Mouse (Mus musculus) large intestine, adult 2 months (tissue): ENCODE measurements around the gene Lrrc27. TPM values are rescaled to one million over a fixed set of nuclear protein-coding genes. Genes with fewer than 3 reads are reported as not detected.

ENCODE experiments used
- DNase-seq: peaks from one replicate; pipeline ENCODE4 v3.0.0-alpha.2; 2012; ENCODE audit warnings: low read depth, low spot score
- WGBS: fragments of 180-500 bp; shearing (Covaris S2); methylation state at CpG from one replicate; pipeline ENCODE4 v1.1.7; 2018; 5-methylcytosine and 5-hydroxymethylcytosine counted together
- polyA plus RNA-seq: library from polyadenylated mRNA; depleted of rRNA; stranded (reverse); fragments of >200 nt; gene quantifications from 2 replicates; pipeline ENCODE4 v1.2.3, GENCODE M21; 2012

Gene Lrrc27
- polyA plus RNA-seq, 1 experiment: 1.0 TPM

GRCm38 (mm10) chr7:139233714-139234113 lies 20.9 kb downstream of the Lrrc27 start:
- no peak for DNase-seq
- 2% methylated on average over 7 of the region's 7 CpGs for WGBS

GRCm38 (mm10) chr7:139234426-139235188 lies 21.8 kb downstream of the Lrrc27 start:
- DNase-seq: no peak
- 13% methylated on average over 18 of the region's 18 CpGs for WGBS

GRCm38 (mm10) chr7:139235651-139236358 lies 23.0 kb downstream of the Lrrc27 start:
- 80% methylated on average over 12 of the region's 12 CpGs for WGBS
- no peak for DNase-seq

DNA sequence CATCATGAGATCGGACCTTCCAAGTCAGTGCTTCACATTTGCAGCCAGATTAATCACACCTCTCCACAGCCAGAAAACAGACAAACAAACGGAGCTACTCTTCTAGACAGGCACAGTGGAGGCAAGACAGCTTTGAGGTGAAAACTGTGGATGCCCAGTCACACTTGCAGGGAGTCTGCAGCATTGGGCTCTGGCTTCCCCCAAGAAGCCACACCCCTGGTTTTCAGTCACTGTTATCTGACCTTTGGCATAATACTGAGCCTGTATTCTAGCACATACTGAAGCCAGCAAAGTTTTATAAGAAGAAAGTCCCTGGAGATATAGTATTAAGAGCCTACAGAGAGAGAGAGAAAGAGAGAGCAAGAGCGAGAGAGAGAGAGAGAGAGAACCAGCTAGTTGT lies 26.6 kb downstream of the Lrrc27 start:
- DNase-seq: no peak
- 66% methylated on average over 3 of the region's 3 CpGs for WGBS

- DNase-seq: no peak
- WGBS: 42% methylated on average over 5 of the region's 5 CpGs
Measured at GRCm38 (mm10) chr7:139246086-139246485, 33.3 kb downstream of the Lrrc27 start.

- WGBS: 43% methylated on average over 38 of the region's 38 CpGs
- no peak for DNase-seq
Measured at GRCm38 (mm10) chr7:139246931-139247880, 34.4 kb downstream of the Lrrc27 start.

GRCm38 (mm10) chr7:139247881-139248614 lies 35.3 kb downstream of the Lrrc27 start, which contains the start of gene Pwwp2b:
Gene Pwwp2b (plus strand): TSS chr7:139248482.
- DNase-seq: no peak
- 1% methylated on average over 72 of the region's 72 CpGs for WGBS

GRCm38 (mm10) chr7:139248615-139249405 lies 36.0 kb downstream of the Lrrc27 start:
- 2% methylated on average over 45 of the region's 45 CpGs for WGBS
- no peak for DNase-seq

DNA sequence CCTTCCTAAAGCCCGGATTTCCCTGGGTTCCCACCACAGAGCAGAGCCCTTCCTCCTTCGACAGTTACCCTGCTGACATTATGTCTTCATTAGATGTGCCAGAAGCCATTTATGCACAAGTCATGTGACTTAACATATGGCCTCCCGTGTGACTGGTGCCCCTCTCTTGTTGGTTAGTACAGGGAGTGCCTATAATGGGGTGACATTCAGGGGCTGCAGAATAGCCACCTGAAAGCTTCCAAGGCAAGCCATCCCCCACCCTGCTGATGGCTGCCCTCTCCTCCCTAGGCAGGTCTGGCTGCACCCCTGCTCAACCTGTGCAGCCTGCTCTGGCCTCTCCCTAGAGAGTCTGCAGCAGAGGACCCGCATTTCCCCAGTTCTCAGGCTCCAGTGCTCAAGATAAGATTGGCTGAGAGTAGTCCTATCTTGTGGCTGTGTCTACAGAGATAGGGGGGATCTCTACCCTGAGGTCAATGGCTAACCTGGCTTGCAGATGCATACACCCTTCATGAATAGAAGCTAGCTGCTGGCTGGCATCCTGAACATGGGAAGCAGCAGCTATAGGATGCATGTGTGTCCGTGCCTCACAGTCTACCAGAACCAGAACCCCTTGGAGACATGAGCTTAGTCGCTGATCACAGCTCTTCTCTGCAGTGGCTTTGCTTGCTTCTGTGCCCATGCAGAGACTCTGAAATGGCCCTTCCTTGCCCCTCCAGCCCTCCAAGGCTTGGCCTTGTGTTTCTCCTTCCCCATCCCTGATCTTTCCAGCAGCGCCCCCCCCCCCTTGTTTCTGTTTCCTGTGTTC lies 36.8 kb downstream of the Lrrc27 start:
- no peak for DNase-seq
- WGBS: 27% methylated on average over 7 of the region's 7 CpGs

DNA sequence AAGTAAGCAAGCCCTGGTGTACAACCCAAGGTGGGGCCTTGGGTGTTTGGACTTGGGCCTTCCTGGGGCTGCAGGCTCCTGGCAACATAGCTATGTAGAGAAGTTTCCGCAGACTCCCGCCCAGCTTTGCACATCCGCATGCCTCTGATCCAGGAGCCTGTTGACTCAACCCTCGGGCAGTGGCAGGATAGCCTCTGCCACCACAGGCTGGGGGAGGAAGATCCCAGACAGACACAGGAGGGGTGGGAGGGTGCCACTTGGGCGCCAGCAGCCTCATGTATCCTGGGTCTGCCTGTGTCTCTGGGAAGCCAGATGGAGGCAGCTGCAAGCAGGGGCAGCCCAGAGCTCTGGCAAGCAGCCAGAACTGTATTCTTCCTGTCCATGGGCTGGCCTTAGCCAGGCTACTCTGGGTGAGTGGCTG lies 39.1 kb downstream of the Lrrc27 start:
- WGBS: 19% methylated on average over 5 of the region's 5 CpGs
- no peak for DNase-seq

GRCm38 (mm10) chr7:139252566-139252965 lies 39.8 kb downstream of the Lrrc27 start:
- WGBS: 49% methylated on average over 7 of the region's 7 CpGs
- DNase-seq: no peak

DNA sequence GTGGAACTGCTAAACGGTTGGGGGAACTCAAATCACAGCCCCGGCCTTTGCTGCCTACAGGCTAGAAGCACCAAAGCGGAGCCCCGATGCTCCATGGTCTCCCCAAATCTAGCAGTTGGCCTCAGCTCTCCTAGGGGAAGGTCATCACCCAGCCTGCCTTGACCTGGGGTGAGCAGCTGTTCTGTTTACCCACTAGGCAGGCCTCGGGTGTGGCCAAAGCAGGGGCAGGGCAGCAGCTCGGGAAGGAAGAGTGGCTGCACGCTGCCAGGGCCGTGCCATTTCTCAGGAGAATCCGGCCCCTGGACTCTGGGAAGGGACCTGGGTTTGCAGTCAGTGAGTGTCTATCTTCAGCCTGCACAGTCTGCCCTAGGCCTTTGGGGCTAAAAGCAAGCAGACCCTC lies 40.2 kb downstream of the Lrrc27 start:
- WGBS: 21% methylated on average over 9 of the region's 9 CpGs
- DNase-seq: no peak

DNA sequence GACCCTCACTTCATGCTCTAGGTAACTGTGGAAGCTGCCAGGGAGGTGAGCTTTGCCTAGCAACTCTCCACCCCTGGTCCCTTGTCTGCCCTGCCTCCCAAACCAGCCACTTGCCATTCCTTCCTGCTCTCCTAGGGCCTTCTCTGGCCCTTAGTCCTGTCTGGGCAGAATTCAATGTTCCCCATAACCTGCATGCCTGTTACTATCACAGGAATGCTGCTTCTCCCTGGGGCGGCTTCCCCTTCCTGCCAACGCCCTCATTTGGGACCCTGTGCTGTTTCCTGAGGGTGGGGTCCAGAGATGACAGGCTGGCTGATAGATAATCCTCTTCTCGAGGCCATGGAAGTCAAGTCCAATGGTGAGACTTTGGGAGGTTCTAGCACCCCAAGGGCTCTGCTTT lies 40.7 kb downstream of the Lrrc27 start:
- no peak for DNase-seq
- WGBS: 30% methylated on average over 3 of the region's 3 CpGs

- DNase-seq: no peak
- WGBS: 82% methylated on average over 5 of the region's 5 CpGs
Measured at GRCm38 (mm10) chr7:139254626-139255025, 41.8 kb downstream of the Lrrc27 start.

GRCm38 (mm10) chr7:139257752-139258542 lies 45.2 kb downstream of the Lrrc27 start:
- DNase-seq: peak; percentile 88
- WGBS: 28% methylated on average over 10 of the region's 10 CpGs

- no peak for DNase-seq
- 63% methylated on average over 4 of the region's 4 CpGs for WGBS
Measured at GRCm38 (mm10) chr7:139264337-139264736, 51.5 kb downstream of the Lrrc27 start.

DNA sequence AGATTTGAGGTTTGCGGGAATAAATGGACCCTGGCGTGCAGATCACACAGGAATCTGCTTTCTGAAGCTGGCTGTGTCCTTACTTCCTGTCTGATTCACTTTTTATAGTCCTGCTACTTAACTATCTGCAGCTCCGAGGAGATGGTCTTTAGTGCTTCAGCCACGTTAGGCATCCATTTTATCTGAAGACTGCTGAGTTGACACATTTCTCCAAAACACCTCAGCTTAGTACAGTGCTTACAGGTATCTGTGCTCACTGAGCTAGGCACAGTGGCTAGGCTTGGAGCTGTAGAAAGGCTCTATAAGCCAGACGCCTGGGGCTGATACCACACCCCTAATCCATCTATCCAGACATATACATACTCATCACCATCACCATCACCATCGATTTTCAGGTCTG lies 52.8 kb downstream of the Lrrc27 start:
- DNase-seq: no peak
- 44% methylated on average over 6 of the region's 6 CpGs for WGBS
